Mouse (Mus musculus) hindbrain, embryonic 11.5 days (tissue): ENCODE data around the gene Trex1. TPM values are rescaled to one million over a fixed set of nuclear protein-coding genes. Genes with fewer than 3 reads are reported as not detected.

Experiments
- ATAC-seq: fragments of 200-750 bp; cut with Nextera tagmentation; 2 replicates; pipeline ENCODE4 v1.8.0; 2017; ENCODE audit warnings: mild to moderate bottlenecking, moderate TSS enrichment, moderate library complexity; ENCODE audit not compliant: low FRiP score
- DNase-seq: peaks from one replicate; pipeline ENCODE4 v3.0.0-alpha.2; 2015; ENCODE audit warnings: low spot score
- H3K27ac ChIP-seq: fragments of 300-500 bp; sonication (generic); 2 replicates; pipeline ENCODE4 v1.5.1; 2014; ENCODE audit warnings: mild to moderate bottlenecking, low read depth, low read length
- H3K27me3 ChIP-seq: fragments of 300-500 bp; sonication (generic); 2 replicates; pipeline ENCODE4 v1.6.1; 2014; ENCODE audit warnings: mild to moderate bottlenecking, low read length, moderate library complexity, mixed read lengths; ENCODE audit not compliant: control insufficient read depth, insufficient read depth
- H3K36me3 ChIP-seq: fragments of 300-500 bp; sonication (generic); 2 replicates; pipeline ENCODE4 v1.6.1; 2014; ENCODE audit warnings: mild to moderate bottlenecking, low read length, moderate library complexity, mixed read lengths; ENCODE audit not compliant: control insufficient read depth, insufficient read depth
- H3K4me1 ChIP-seq: fragments of 300-500 bp; sonication (generic); replicated peaks from 2 replicates; pipeline ENCODE4 v1.6.1; 2014; ENCODE audit warnings: low read length, mixed read lengths; ENCODE audit not compliant: control insufficient read depth, insufficient read depth
- H3K4me2 ChIP-seq: fragments of 300-500 bp; sonication (generic); replicated peaks from 2 replicates; pipeline ENCODE4 v1.6.1; 2014; ENCODE audit warnings: mild to moderate bottlenecking, low read depth, low read length
- H3K4me3 ChIP-seq: fragments of 300-500 bp; sonication (generic); 2 replicates; pipeline ENCODE4 v1.5.1; 2014; ENCODE audit warnings: low read depth, low read length
- H3K9ac ChIP-seq: fragments of 300-500 bp; sonication (generic); 2 replicates; pipeline ENCODE4 v1.6.1; 2014; ENCODE audit warnings: low read depth, low read length
- H3K9me3 ChIP-seq: fragments of 300-500 bp; sonication (generic); 2 replicates; pipeline ENCODE4 v1.6.1; 2016; ENCODE audit warnings: low read length; ENCODE audit not compliant: control insufficient read depth
- WGBS: fragments of 180-500 bp; shearing (Covaris S2); extraction: QIAGEN DNeasy Blood & Tissue Kit; methylation state at CpG from one replicate; pipeline ENCODE4 v1.1.7; 2014; 5-methylcytosine and 5-hydroxymethylcytosine counted together
- polyA plus RNA-seq: library from polyadenylated mRNA; unstranded; fragments of >200 nt; fragmentation: Nextera tagmentation; extraction: Ambion mirVana; gene quantifications from 2 replicates; pipeline ENCODE4 v1.2.1, GENCODE M21; 2014

Trex1 gene
- polyA plus RNA-seq, 1 experiment from 2014 or later: 9.7 TPM

- Histone ChIP-seq H3K36me3 (peaks cover 8% of the 10 kb centered on the region; the same call in 1 of the 2 replicates), H3K9ac (no peak overlapping the region), H3K27ac (no peak overlapping the region), H3K4me1 (peaks cover 2% of the 10 kb centered on the region; the same call in 1 of the 2 replicates), H3K9me3 (no peaks in the 10 kb centered on the region), H3K27me3 (no peaks in the 10 kb centered on the region), H3K4me2 (no peak overlapping the region), H3K4me3 (no peak overlapping the region)
- 94% methylated on average over 5 of the region's 5 CpGs for WGBS
- ATAC-seq (no peak), DNase-seq (no peak)
Measured at GRCm38 (mm10) chr9:109057543-109057942, 2.0 kb downstream of the Trex1 start.

- H3K27me3 ChIP-seq: no peaks in the 10 kb centered on the region
- peaks cover 8% of the 10 kb centered on the region; the same call in 1 of the 2 replicates for H3K36me3 ChIP-seq
- WGBS: 86% methylated on average over 4 of the region's 4 CpGs
- H3K4me2 ChIP-seq: no peak overlapping the region
- no peak overlapping the region for H3K4me3 ChIP-seq
- no peak overlapping the region for H3K27ac ChIP-seq
- no peak overlapping the region for H3K9ac ChIP-seq
- no peaks in the 10 kb centered on the region for H3K9me3 ChIP-seq
- H3K4me1 ChIP-seq: peaks cover 2% of the 10 kb centered on the region; the same call in 1 of the 2 replicates
- no peak for ATAC-seq
- DNase-seq: no peak
Measured at GRCm38 (mm10) chr9:109056916-109057315, 2.6 kb downstream of the Trex1 start.

GRCm38 (mm10) chr9:109056081-109056690 is 3.3 kb downstream of the Trex1 start:
- H3K36me3 ChIP-seq: peaks cover 8% of the 10 kb centered on the region; the same call in 1 of the 2 replicates

GRCm38 (mm10) chr9:109055271-109056030 is 4.1 kb downstream of the Trex1 start:
- Histone ChIP-seq H3K4me2 (peak overlapping the region; percentile 1; the same call in 1 of the 2 replicates), H3K9me3 (no peaks in the 10 kb centered on the region), H3K36me3 (peaks cover 8% of the 10 kb centered on the region; the same call in 1 of the 2 replicates), H3K9ac (no peak overlapping the region), H3K27me3 (no peaks in the 10 kb centered on the region), H3K4me1 (peaks cover 2% of the 10 kb centered on the region; the same call in 1 of the 2 replicates), H3K4me3 (no peak overlapping the region; the same call in 1 of the 2 replicates), H3K27ac (no peak overlapping the region)
- 89% methylated on average over 12 of the region's 12 CpGs for WGBS
- ATAC-seq (no peak), DNase-seq (no peak)

More at GRCm38 (mm10) chr9:109056081-109056690, 3.3 kb downstream of the Trex1 start:
- DNase-seq: no peak
- no peaks in the 10 kb centered on the region for H3K9me3 ChIP-seq
- 92% methylated on average over 17 of the region's 17 CpGs for whole genome bisulfite sequencing
- no peak overlapping the region for H3K27ac ChIP-seq
- ATAC-seq: no peak
- no peak overlapping the region for H3K4me3 ChIP-seq
- no peaks in the 10 kb centered on the region for H3K27me3 ChIP-seq
- H3K4me2 ChIP-seq: no peak overlapping the region
- H3K4me1 ChIP-seq: peaks cover 2% of the 10 kb centered on the region; the same call in 1 of the 2 replicates
- no peak overlapping the region for H3K9ac ChIP-seq

GRCm38 (mm10) chr9:109054712-109055111 is 4.8 kb downstream of the Trex1 start:
- 11% methylated on average over 7 of the region's 7 CpGs for WGBS
- Histone ChIP-seq H3K4me1 (peaks cover 2% of the 10 kb centered on the region; the same call in 1 of the 2 replicates), H3K27me3 (no peaks in the 10 kb centered on the region), H3K9ac (no peak overlapping the region), H3K27ac (no peak overlapping the region), H3K4me2 (peak overlapping the region; percentile 1; the same call in 1 of the 2 replicates), H3K4me3 (peak overlapping the region; percentile 0; the same call in 1 of the 2 replicates), H3K9me3 (no peaks in the 10 kb centered on the region), H3K36me3 (peaks cover 8% of the 10 kb centered on the region; the same call in 1 of the 2 replicates)
- DNase-seq (peak; percentile 47), ATAC-seq (peak; percentile 39; the same call in 1 of the 2 replicates)

GRCm38 (mm10) chr9:109053851-109054250 is 5.7 kb downstream of the Trex1 start:
- DNase-seq: no peak

GRCm38 (mm10) chr9:109053366-109053765 is 6.2 kb downstream of the Trex1 start:
- Histone ChIP-seq H3K4me1 (no peaks in the 10 kb centered on the region; the same call in 1 of the 2 replicates), H3K36me3 (peaks cover 8% of the 10 kb centered on the region; the same call in 1 of the 2 replicates), H3K4me3 (no peak overlapping the region), H3K4me2 (no peak overlapping the region), H3K9me3 (no peaks in the 10 kb centered on the region), H3K27me3 (no peaks in the 10 kb centered on the region), H3K27ac (no peak overlapping the region), H3K9ac (no peak overlapping the region)
- ATAC-seq (no peak), DNase-seq (no peak)
- WGBS: 82% methylated on average over 3 of the region's 3 CpGs

More at GRCm38 (mm10) chr9:109053851-109054250, 5.7 kb downstream of the Trex1 start:
- Histone ChIP-seq H3K9me3 (no peaks in the 10 kb centered on the region), H3K36me3 (peaks cover 8% of the 10 kb centered on the region; the same call in 1 of the 2 replicates), H3K4me2 (no peak overlapping the region), H3K9ac (no peak overlapping the region), H3K27me3 (no peaks in the 10 kb centered on the region), H3K4me3 (no peak overlapping the region), H3K4me1 (no peaks in the 10 kb centered on the region; the same call in 1 of the 2 replicates), H3K27ac (no peak overlapping the region)
- ATAC-seq: no peak
- WGBS: 78% methylated on average over 6 of the region's 6 CpGs

GRCm38 (mm10) chr9:109052490-109053260 is 6.9 kb downstream of the Trex1 start:
- 84% methylated on average over 9 of the region's 9 CpGs for WGBS
- Histone ChIP-seq H3K27me3 (no peaks in the 10 kb centered on the region), H3K4me3 (no peak overlapping the region), H3K4me1 (no peaks in the 10 kb centered on the region; the same call in 1 of the 2 replicates), H3K9ac (no peak overlapping the region), H3K4me2 (no peak overlapping the region), H3K36me3 (0 out of 2 replicates have a peak, but pooled peaks cover 2% of the 10 kb centered on the region), H3K9me3 (no peaks in the 10 kb centered on the region), H3K27ac (no peak overlapping the region)
- no peak for ATAC-seq
- no peak for DNase-seq
